Mouse (Mus musculus): ENCODE results near the gene Pank1. TPM values are rescaled to one million over a fixed set of nuclear protein-coding genes. Genes with fewer than 3 reads are reported as not detected.

Gene Pank1
- polyA plus RNA-seq, 1 experiment from 2014 or later, result 7.0 TPM

GRCm38 (mm10) chr19:34825946-34826655 is 53.2 kb downstream of the Pank1 start:
- peak; percentile 40; the same call in 1 of the 2 replicates for ATAC-seq
- DNase-seq (ENCODE audit: low spot score), result peak; percentile 62

GRCm38 (mm10) chr19:34819577-34820170 is 59.6 kb downstream of the Pank1 start:
- Histone ChIP-seq H3K9ac (ENCODE audit: low read length) (no peak overlapping the region), H3K9me3 (replicated peaks; ENCODE audit: control insufficient read depth, low read length) (no peaks in the 10 kb centered on the region), H3K4me3 (ENCODE audit: low read depth, low read length) (no peak overlapping the region), H3K4me2 (ENCODE audit: low read length) (no peak overlapping the region), H3K27me3 (replicated peaks; ENCODE audit: control insufficient read depth, insufficient read depth, low read length) (no peaks in the 10 kb centered on the region), H3K4me1 (ENCODE audit: control insufficient read depth, insufficient read depth, low read length) (no peaks in the 10 kb centered on the region), H3K36me3 (ENCODE audit: control insufficient read depth, insufficient read depth, low read length) (0 out of 2 replicates have a peak, but pooled peaks cover 7% of the 10 kb centered on the region), H3K27ac (ENCODE audit: low read depth, low read length) (no peak overlapping the region)
- 88% methylated on average over 5 of the region's 5 CpGs for WGBS
- ATAC-seq (no peak), DNase-seq (ENCODE audit: low spot score) (no peak)

More at GRCm38 (mm10) chr19:34825946-34826655, 53.2 kb downstream of the Pank1 start:
- no peak overlapping the region for H3K9ac ChIP-seq (ENCODE audit: low read length)
- no peaks in the 10 kb centered on the region for H3K9me3 ChIP-seq (replicated peaks; ENCODE audit: control insufficient read depth, low read length)
- 72% methylated on average over 13 of the region's 13 CpGs for WGBS
- H3K27me3 ChIP-seq (replicated peaks; ENCODE audit: control insufficient read depth, insufficient read depth, low read length), result no peaks in the 10 kb centered on the region
- H3K4me1 ChIP-seq (ENCODE audit: control insufficient read depth, insufficient read depth, low read length), result no peaks in the 10 kb centered on the region
- H3K4me2 ChIP-seq (ENCODE audit: low read length), result no peak overlapping the region
- no peak overlapping the region for H3K27ac ChIP-seq (ENCODE audit: low read depth, low read length)
- H3K4me3 ChIP-seq (ENCODE audit: low read depth, low read length), result no peak overlapping the region
- H3K36me3 ChIP-seq (ENCODE audit: control insufficient read depth, insufficient read depth, low read length), result peaks cover 14% of the 10 kb centered on the region; the same call in 1 of the 2 replicates

GRCm38 (mm10) chr19:34815371-34815770 is 63.9 kb downstream of the Pank1 start:
- ATAC-seq (no peak), DNase-seq (ENCODE audit: low spot score) (no peak)
- H3K27ac ChIP-seq (ENCODE audit: low read depth, low read length), result no peak overlapping the region
- H3K4me1 ChIP-seq (ENCODE audit: control insufficient read depth, insufficient read depth, low read length), result no peaks in the 10 kb centered on the region
- no peaks in the 10 kb centered on the region for H3K9me3 ChIP-seq (replicated peaks; ENCODE audit: control insufficient read depth, low read length)
- no peak overlapping the region for H3K4me2 ChIP-seq (ENCODE audit: low read length)
- H3K4me3 ChIP-seq (ENCODE audit: low read depth, low read length), result no peak overlapping the region
- H3K9ac ChIP-seq (ENCODE audit: low read length), result no peak overlapping the region
- 87% methylated on average over 4 of the region's 4 CpGs for WGBS
- no peaks in the 10 kb centered on the region for H3K27me3 ChIP-seq (replicated peaks; ENCODE audit: control insufficient read depth, insufficient read depth, low read length)
- H3K36me3 ChIP-seq (ENCODE audit: control insufficient read depth, insufficient read depth, low read length), result no peaks in the 10 kb centered on the region

- peak; percentile 44 for DNase-seq (ENCODE audit: low spot score)
- ATAC-seq, result peak; percentile 50; the same call in 1 of the 2 replicates
- no peaks in the 10 kb centered on the region for H3K27me3 ChIP-seq (replicated peaks; ENCODE audit: control insufficient read depth, insufficient read depth, low read length)
- WGBS, result 46% methylated on average over 4 of the region's 4 CpGs
- no peaks in the 10 kb centered on the region for H3K9me3 ChIP-seq (replicated peaks; ENCODE audit: control insufficient read depth, low read length)
- no peak overlapping the region for H3K4me2 ChIP-seq (ENCODE audit: low read length)
- H3K27ac ChIP-seq (ENCODE audit: low read depth, low read length), result no peak overlapping the region
- no peaks in the 10 kb centered on the region for H3K36me3 ChIP-seq (ENCODE audit: control insufficient read depth, insufficient read depth, low read length)
- no peak overlapping the region for H3K9ac ChIP-seq (ENCODE audit: low read length)
- H3K4me1 ChIP-seq (ENCODE audit: control insufficient read depth, insufficient read depth, low read length), result no peaks in the 10 kb centered on the region
- no peak overlapping the region for H3K4me3 ChIP-seq (ENCODE audit: low read depth, low read length)
Measured at GRCm38 (mm10) chr19:34814696-34815095, 64.6 kb downstream of the Pank1 start.

- no peak for ATAC-seq
- Histone ChIP-seq H3K9me3 (replicated peaks; ENCODE audit: control insufficient read depth, low read length) (no peaks in the 10 kb centered on the region), H3K4me2 (ENCODE audit: low read length) (no peak overlapping the region), H3K36me3 (ENCODE audit: control insufficient read depth, insufficient read depth, low read length) (no peaks in the 10 kb centered on the region), H3K4me1 (ENCODE audit: control insufficient read depth, insufficient read depth, low read length) (no peaks in the 10 kb centered on the region), H3K9ac (ENCODE audit: low read length) (no peak overlapping the region), H3K4me3 (ENCODE audit: low read depth, low read length) (no peak overlapping the region), H3K27ac (ENCODE audit: low read depth, low read length) (no peak overlapping the region), H3K27me3 (replicated peaks; ENCODE audit: control insufficient read depth, insufficient read depth, low read length) (no peaks in the 10 kb centered on the region)
- 95% methylated on average over 6 of the region's 6 CpGs for WGBS
- DNase-seq (ENCODE audit: low spot score), result no peak
Measured at GRCm38 (mm10) chr19:34813961-34814360, 65.3 kb downstream of the Pank1 start.

- Histone ChIP-seq H3K4me3 (ENCODE audit: low read depth, low read length) (no peak overlapping the region), H3K36me3 (ENCODE audit: control insufficient read depth, insufficient read depth, low read length) (no peaks in the 10 kb centered on the region), H3K27ac (ENCODE audit: low read depth, low read length) (no peak overlapping the region), H3K27me3 (replicated peaks; ENCODE audit: control insufficient read depth, insufficient read depth, low read length) (no peaks in the 10 kb centered on the region), H3K4me2 (ENCODE audit: low read length) (no peak overlapping the region), H3K9ac (ENCODE audit: low read length) (no peak overlapping the region), H3K9me3 (replicated peaks; ENCODE audit: control insufficient read depth, low read length) (no peaks in the 10 kb centered on the region), H3K4me1 (ENCODE audit: control insufficient read depth, insufficient read depth, low read length) (no peaks in the 10 kb centered on the region)
- 96% methylated on average over 2 of the region's 2 CpGs for WGBS
- DNase-seq (ENCODE audit: low spot score) (no peak), ATAC-seq (no peak)
Measured at GRCm38 (mm10) chr19:34813533-34813932, 65.7 kb downstream of the Pank1 start.

- Histone ChIP-seq H3K4me1 (ENCODE audit: control insufficient read depth, insufficient read depth, low read length) (no peaks in the 10 kb centered on the region), H3K36me3 (ENCODE audit: control insufficient read depth, insufficient read depth, low read length) (no peaks in the 10 kb centered on the region), H3K27ac (ENCODE audit: low read depth, low read length) (no peak overlapping the region), H3K4me3 (ENCODE audit: low read depth, low read length) (no peak overlapping the region), H3K9me3 (replicated peaks; ENCODE audit: control insufficient read depth, low read length) (no peaks in the 10 kb centered on the region), H3K9ac (ENCODE audit: low read length) (no peak overlapping the region), H3K27me3 (replicated peaks; ENCODE audit: control insufficient read depth, insufficient read depth, low read length) (no peaks in the 10 kb centered on the region), H3K4me2 (ENCODE audit: low read length) (no peak overlapping the region)
- 84% methylated on average over 4 of the region's 4 CpGs for WGBS
- no peak for DNase-seq (ENCODE audit: low spot score)
- no peak for ATAC-seq
Measured at GRCm38 (mm10) chr19:34812711-34813110, 66.5 kb downstream of the Pank1 start.

GRCm38 (mm10) chr19:34807173-34807572 is 72.1 kb downstream of the Pank1 start:
- no peaks in the 10 kb centered on the region for H3K9me3 ChIP-seq (replicated peaks; ENCODE audit: control insufficient read depth, low read length)
- no peaks in the 10 kb centered on the region for H3K36me3 ChIP-seq (ENCODE audit: control insufficient read depth, insufficient read depth, low read length)
- H3K27ac ChIP-seq (ENCODE audit: low read depth, low read length), result no peak overlapping the region
- no peaks in the 10 kb centered on the region for H3K4me1 ChIP-seq (ENCODE audit: control insufficient read depth, insufficient read depth, low read length)
- H3K4me2 ChIP-seq (ENCODE audit: low read length), result no peak overlapping the region
- H3K4me3 ChIP-seq (ENCODE audit: low read depth, low read length), result no peak overlapping the region
- no peaks in the 10 kb centered on the region for H3K27me3 ChIP-seq (replicated peaks; ENCODE audit: control insufficient read depth, insufficient read depth, low read length)
- no peak overlapping the region for H3K9ac ChIP-seq (ENCODE audit: low read length)
- 90% methylated on average over 5 of the region's 5 CpGs for WGBS
- DNase-seq (ENCODE audit: low spot score) (no peak), ATAC-seq (no peak)

- no peaks in the 10 kb centered on the region for H3K4me1 ChIP-seq (ENCODE audit: control insufficient read depth, insufficient read depth, low read length)
- H3K36me3 ChIP-seq (ENCODE audit: control insufficient read depth, insufficient read depth, low read length), result no peaks in the 10 kb centered on the region
- H3K4me3 ChIP-seq (ENCODE audit: low read depth, low read length), result no peak overlapping the region
- WGBS, result 82% methylated on average over 2 of the region's 2 CpGs
- no peaks in the 10 kb centered on the region for H3K9me3 ChIP-seq (replicated peaks; ENCODE audit: control insufficient read depth, low read length)
- H3K4me2 ChIP-seq (ENCODE audit: low read length), result no peak overlapping the region
- H3K9ac ChIP-seq (ENCODE audit: low read length), result no peak overlapping the region
- H3K27me3 ChIP-seq (replicated peaks; ENCODE audit: control insufficient read depth, insufficient read depth, low read length), result no peaks in the 10 kb centered on the region
- no peak for ATAC-seq
- DNase-seq (ENCODE audit: low spot score), result no peak
- no peak overlapping the region for H3K27ac ChIP-seq (ENCODE audit: low read depth, low read length)
Measured at GRCm38 (mm10) chr19:34805071-34805470, 74.2 kb downstream of the Pank1 start.

All from forebrain, embryonic 14.5 days (tissue).